Mouse (Mus musculus) kidney, adult 11 months (tissue): Measurements from ENCODE around the gene Atxn7l2.

Experiments used
- DNase-seq: peaks from one replicate; pipeline ENCODE4 v3.0.0; 2022

Atxn7l2 gene

GRCm38 (mm10) chr3:108204470-108204869 is 6.3 kb downstream of the Atxn7l2 start:
- DNase-seq: no peak

DNA sequence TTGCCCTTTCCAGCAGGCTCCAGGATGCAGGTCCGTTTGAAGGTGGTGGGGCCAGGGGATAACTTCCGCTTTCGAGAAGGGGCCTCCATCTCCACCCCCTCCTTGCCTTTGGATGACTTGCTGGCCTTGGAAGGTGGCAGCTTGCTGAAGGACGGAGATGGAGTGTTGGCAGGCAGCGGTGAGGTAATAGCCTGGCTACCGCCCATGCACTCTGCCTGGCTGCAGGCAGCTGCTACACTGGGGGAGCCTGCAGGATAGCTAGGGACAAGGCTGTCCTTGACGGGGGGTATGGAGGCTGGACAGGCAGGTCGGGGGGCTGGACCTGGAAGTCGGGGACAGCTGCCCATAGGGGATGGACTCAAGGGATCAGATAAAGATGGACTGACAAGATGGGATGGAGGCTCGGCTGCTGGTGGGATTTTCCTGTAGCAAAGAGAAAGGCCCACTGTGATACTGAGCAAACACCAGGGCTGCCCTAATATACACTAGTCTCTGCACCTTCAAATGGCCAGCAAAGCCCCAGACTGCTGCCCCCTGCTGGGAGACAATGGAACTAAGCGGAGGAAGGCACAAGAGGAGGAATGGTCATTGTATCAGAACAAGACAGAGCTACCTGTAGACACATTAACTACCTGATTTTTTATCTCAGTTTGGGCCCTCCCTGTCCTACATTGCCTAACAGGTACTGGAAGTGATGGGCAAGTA is 7.0 kb downstream of the Atxn7l2 start:
- peak; percentile 71 for DNase-seq

- no peak for DNase-seq
Observed at GRCm38 (mm10) chr3:108203212-108203611, 7.5 kb downstream of the Atxn7l2 start.

- DNase-seq: no peak
Observed at GRCm38 (mm10) chr3:108202506-108202905, 8.2 kb downstream of the Atxn7l2 start.

DNA sequence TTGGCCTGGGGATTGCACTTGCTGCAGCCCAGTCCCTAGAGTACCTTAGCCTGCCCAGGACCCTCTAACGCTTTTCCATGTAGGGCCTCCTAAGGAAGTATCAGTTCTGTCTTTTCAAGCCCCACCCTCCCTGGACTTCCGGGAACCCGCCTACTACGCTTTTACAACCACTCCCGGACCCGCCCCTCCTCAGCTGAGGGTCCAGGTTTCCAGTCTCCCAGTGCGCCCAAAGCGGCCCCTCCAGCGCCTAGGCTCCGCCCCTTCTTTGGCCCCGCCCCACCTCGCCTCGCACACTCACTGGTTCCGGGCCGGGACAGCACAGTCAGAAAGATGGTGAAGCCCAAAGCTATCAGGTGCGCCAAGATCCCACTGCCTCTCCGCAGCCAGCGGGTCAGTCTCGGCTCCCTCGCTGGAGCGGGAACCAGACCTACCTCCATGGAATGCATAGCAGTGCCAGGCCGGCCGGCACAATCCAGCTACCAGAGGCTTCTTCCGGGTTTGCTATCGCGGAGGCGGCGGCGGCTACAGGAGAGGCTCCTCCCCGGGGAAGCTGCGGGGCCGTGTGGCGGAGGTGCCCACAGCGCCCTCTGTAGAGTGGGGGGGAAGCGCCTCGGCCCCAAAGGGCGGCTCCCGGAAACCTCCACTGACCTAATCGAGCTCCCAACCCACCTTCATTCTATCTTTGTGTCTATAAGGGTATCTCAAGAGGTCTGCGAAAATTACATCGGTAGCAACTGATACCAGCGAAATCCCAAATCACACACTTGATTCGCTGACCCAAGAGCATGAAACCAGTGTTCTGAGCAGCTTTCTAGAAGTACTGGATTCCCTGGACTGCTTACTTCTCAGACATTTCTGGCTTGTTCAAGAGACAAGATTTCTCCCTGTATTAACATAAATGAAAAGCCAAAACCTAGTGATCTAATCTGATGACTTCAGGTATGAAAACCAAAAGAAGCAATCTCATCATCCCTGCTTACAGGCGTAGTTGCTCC is 10.1 kb downstream of the Atxn7l2 start, which contains the start of gene Cyb561d1:
Gene Cyb561d1 (minus strand): TSS at position 884 of the 995 bp plus-strand sequence.
- peak; percentile 95 for DNase-seq

- no peak for DNase-seq
Observed at GRCm38 (mm10) chr3:108199231-108199630, 11.5 kb downstream of the Atxn7l2 start.

DNA sequence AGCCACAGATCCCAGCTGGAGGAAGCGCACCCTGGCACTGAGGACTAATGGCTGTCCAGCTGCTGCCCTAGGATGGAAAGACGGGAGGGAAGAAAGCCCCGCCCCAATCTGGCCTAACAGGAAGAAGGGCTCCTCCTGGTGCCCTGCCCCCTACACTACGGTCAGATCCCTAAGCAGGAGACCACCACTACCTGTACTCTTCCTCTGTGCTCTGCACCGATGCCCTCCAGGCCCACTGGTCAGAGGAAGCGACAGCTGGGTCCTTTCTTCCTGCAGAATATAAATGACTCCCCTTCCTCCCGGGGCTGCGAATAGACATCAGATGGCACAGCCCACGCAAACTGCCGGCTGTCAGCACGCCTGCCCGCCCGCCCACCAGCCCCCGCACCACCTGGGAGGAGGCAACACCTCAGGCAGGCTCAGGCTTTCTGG is 13.7 kb downstream of the Atxn7l2 start:
- no peak for DNase-seq

DNA sequence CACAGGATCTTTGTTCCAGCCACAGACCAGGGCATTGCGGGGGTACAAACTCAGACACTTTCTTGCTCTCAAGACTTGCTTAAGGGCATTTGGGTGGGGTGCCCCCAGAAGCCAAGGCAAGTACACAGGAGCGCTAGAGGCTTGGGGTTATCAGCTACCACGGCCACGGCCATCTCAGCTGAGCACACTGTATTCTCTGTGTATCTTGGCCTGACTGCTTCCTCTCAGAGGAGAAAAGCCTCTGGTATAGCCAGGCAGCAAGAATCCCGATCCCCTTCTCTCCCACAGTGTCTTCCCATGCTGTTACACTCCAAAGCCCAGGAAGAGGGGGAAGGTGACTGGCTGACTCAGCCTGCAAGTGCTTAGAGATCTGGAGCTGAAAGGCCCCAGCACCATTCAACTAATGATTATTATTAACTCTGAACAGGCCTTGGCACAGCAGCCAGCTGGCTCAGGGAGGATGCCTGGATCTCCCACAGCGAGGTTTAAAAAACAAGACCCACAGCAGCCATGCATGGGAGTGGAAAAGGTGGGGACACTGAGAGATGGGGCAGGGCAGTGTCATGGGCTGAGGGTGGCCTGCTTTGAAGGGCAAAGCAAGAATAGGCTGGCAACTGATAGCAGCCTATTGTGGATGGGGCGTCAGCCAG is 14.7 kb downstream of the Atxn7l2 start:
- no peak for DNase-seq

DNA sequence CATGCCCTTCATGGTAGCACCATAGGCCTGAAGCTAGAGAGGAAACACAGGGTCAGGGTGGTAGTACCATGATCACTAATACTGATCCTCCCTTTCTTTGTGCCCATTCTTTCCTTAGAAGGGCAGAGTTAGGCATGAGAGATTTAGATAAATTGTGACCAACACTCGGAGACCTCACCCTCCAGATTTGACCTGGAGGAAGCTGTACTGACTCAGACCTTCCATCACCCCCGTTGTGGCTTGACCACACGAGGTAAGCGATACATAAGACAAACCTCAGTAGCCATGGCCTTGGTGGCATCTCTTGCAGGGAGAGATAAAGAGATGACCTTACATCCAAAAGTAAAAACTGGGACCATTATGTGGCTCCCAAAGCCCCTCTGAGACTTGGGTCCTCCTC is 15.4 kb downstream of the Atxn7l2 start:
- no peak for DNase-seq

GRCm38 (mm10) chr3:108193686-108194085 is 17.0 kb downstream of the Atxn7l2 start:
- no peak for DNase-seq

- no peak for DNase-seq
Observed at GRCm38 (mm10) chr3:108189897-108190296, 20.8 kb downstream of the Atxn7l2 start.

GRCm38 (mm10) chr3:108188716-108189490 is 21.8 kb downstream of the Atxn7l2 start:
- DNase-seq: no peak

DNA sequence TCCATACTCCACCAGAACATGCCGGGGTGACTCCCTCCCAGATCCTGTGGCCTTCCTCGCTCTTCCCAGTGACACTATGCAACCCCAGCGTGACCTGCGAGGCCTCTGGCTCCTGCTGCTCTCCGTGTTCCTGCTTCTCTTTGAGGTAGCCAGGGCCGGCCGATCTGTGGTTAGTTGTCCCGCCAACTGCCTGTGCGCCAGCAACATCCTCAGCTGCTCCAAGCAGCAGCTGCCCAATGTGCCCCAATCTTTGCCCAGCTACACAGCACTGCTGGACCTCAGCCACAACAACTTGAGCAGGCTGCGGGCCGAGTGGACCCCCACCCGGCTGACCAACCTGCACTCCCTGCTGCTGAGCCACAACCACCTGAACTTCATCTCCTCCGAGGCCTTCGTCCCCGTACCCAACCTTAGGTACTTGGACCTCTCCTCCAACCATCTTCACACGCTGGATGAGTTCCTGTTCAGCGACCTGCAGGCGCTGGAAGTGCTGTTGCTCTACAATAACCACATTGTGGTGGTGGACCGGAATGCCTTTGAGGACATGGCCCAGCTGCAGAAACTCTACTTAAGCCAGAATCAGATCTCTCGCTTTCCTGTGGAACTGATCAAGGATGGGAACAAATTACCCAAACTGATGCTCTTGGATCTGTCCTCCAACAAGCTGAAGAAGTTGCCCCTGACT is 23.5 kb downstream of the Atxn7l2 start:
- no peak for DNase-seq

- no peak for DNase-seq
Observed at GRCm38 (mm10) chr3:108186098-108187047, 24.4 kb downstream of the Atxn7l2 start, which contains the start of gene Amigo1. Amigo1 (plus strand) TSS chr3:108186335.

DNA sequence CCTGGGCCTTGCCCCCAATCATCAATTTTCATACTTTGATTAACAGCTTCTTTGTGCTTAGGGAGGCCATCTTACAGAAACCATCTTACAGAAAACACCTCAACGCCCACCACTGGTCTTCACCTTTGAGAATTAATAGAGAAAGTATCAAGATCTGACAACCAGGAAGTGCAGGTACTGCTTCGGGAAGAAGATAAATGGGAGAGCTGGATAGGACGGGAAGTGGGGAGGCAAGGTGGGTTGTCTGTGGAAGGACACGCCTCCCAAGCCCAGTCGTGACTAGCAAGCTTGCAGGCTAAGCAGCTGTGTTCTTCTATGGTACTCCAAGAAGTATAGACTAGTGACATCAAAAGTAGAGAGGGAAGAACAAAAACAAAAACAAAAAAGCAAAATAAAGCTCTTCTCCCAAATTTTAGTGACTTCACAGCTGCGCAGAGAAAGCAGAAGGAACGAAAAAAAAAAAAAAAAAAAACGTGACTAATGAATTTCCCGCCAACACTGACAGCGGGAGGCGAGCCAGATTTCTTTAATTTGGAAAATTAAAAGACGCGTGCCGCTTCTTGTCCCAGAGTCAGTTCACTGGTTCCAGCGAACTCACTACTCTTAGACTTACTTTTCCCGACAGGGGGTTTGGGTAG is 25.2 kb downstream of the Atxn7l2 start:
- DNase-seq: no peak

DNA sequence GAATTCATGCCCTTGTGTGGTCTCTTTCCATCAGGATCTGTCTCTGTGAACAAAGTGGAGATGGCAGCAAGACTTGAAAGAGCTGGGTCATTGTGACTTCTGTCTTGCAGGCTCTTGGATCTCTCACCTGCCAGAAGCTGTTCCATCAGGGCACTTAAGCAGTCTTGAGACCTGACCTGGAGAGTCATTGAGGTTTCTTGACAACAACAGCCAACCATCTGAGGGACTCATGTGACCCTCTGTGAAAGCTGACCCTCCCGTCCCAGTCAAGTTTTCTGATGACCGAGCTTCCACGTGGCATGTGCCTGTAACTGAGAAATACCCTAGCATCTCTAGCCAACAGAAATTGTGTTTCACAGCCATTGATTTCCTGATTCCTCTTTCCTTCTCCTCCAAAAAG is 26.0 kb downstream of the Atxn7l2 start:
- no peak for DNase-seq

- no peak for DNase-seq
Observed at GRCm38 (mm10) chr3:108180514-108180913, 30.2 kb downstream of the Atxn7l2 start.

DNA sequence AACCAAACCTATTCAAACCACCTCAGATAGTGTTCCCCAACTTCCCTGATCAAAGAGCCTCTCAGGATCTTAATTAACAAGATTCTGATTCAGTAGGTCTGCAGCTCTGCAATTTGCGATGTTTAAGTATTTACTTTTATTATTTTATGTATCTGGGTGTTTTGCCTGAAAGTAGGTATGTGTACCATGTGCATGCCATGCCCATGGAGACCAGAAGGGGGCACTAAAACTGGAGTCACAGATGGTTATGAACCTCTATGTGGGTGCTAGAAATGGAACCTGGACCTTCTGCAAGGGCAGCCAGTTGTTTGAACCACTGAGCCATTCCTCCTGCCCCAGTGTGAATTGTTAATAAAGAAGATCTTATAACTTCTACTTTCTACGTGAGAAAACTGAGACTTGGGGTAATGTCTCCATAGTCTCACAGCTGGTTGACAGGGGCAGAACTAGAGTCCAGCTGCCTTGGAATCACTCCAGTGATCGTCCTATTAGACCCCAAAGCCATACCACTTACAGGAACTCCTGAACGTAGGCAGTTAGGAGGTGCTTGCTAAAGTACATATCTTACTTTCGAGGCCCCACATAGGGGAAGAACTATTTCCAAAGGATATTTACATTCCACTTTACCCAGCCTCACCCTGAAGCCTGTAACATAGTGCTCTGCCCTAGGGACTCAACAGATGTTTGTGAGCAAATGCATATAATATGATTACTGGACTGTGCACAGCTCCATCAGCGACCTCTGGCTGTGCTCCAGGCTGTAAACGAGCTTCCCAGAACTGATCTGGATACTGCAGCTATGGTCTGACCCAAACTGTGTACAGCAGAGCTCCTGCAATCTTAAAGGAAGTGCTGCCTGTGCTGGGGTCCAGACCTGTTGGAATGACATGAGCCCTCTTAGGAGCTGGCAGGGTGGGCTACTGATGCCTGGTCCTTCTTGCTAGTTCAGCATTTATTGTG is 31.7 kb downstream of the Atxn7l2 start:
- DNase-seq: no peak
